Mouse (Mus musculus): Measurements from ENCODE around the gene Trmt61a.

- no peak for TF ChIP-seq CTCF (IDR thresholded peaks at IDR 0.05; ENCODE audit: extremely low read depth, insufficient read length, insufficient replicate concordance, low read depth, low read length)
- TF ChIP-seq POLR2A (IDR thresholded peaks at IDR 0.05; ENCODE audit: low read depth, low read length): no peak
These were observed 42.3 kb downstream of the Trmt61a start for GRCm38 (mm10) chr12:111720222-111720621.
